Mouse (Mus musculus): ENCODE data around the gene Ift88. TPM values are rescaled to one million over a fixed set of nuclear protein-coding genes. Genes with fewer than 3 reads are reported as not detected.
A peak's percentile ranks its signal among the peaks of the same experiment; 100 is the strongest.

The Ift88 gene
- 21.1 and 23.1 TPM in 2 replicates for polyA plus RNA-seq (2015; fragmentation: Nextera tagmentation; extraction: Ambion mirVana)

DNA sequence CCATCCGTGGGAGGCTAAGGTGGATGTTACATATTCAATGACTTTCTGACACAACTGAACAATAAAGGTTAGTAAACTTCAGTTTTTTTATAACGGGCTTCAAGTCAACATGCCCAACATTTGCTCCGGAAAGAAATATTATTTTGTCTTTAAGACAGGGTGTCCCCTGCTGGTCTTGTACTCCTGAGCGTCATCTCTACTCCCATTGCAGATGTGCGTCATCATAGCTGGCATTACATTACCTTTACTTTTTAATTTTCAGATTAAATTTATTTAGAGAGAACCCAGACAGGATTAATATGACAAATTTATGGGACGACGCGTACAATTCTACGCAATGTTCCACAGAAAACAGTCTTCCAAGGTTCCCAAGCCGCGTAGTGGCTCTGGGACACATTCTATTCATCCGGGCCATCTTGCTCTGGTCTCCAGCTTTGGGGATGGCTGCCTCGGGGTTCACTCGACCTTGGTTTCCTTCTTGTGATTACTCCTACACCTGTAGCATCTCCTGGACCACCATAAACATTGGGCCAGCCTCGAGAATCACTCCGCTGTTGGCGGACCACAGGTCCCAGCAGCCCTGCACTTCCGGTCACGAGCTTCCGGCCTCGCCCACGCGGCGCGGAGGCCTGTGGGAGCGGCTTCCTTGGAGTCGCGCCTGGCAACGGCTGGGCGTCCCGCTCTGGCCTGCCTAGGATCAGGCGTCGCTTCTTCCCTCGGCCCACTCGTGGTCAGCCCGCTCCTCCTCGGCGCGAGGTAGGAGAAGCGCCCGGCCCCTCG is at the start of gene Ift88:
Gene Ift88, plus strand, starts transcription at position 631 of the 780 bp plus-strand sequence.
- 4% methylated on average over 42 of the region's 42 CpGs for WGBS
- Histone ChIP-seq H3K36me3 (no peaks in the 10 kb centered on the region), H3K4me1 (replicated peaks) (peaks cover 7% of the 10 kb centered on the region; the same call in 1 of the 2 replicates), H3K27ac (peak within 1 kb of the TSS; percentile 83), H3K9ac (peak within 1 kb of the TSS; percentile 88), H3K4me3 (peak within 1 kb of the TSS; percentile 95), H3K9me3 (no peaks in the 10 kb centered on the region), H3K27me3 (0 out of 2 replicates have a peak, but pooled peaks cover 5% of the 10 kb centered on the region), H3K4me2 (peak within 1 kb of the TSS; percentile 73)
- ATAC-seq (ENCODE audit: low FRiP score): peak; percentile 100

DNA sequence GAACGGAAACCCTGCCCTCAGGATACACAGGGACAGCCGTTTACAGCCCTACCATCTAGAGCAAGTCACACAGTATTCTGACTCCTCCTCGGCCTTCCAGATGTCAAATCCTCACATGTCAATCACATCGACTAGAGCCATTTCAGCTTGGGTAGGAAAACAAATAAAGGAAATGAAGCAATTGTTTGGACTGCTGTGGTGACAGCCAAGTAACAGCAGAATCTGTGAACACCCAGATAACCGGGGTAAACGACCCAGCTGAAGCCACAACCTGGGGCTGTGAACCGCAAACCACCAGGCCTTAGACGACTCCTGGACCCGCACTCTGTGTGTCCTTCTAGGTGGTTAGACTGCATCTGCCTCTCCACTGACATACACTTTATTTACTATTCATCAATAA is 48.7 kb upstream of the Ift88 start:
- Histone ChIP-seq H3K27me3 (0 out of 2 replicates have a peak, but pooled peaks cover 2% of the 10 kb centered on the region), H3K4me2 (no peak overlapping the region), H3K9me3 (no peaks in the 10 kb centered on the region), H3K27ac (no peak overlapping the region), H3K4me1 (replicated peaks) (no peaks in the 10 kb centered on the region), H3K36me3 (no peaks in the 10 kb centered on the region), H3K9ac (no peak overlapping the region), H3K4me3 (no peak overlapping the region)
- WGBS: 86% methylated on average over 9 of the region's 9 CpGs
- ATAC-seq (ENCODE audit: low FRiP score): no peak

DNA sequence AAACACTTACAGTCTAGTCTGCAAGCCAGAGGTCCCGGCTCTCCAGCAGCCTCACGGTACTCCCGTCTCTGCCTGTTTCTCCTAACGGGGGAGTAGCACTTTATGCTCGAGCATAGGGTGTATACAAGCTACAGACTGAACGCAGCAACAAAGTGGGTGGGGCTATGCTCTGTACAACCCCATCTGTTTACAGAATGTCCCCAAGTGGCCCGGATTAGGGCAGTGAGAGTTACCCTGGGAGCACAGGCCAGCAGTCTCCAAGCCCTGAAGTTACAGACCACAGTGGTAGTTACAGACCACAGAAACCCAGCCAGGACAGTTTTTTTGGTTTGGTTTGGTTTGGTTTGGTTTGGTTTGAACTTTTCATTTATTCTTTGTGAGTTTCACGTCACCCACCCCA is 47.8 kb upstream of the Ift88 start:
- Histone ChIP-seq H3K27ac (no peak overlapping the region), H3K4me3 (no peak overlapping the region), H3K9me3 (no peaks in the 10 kb centered on the region), H3K9ac (no peak overlapping the region), H3K4me1 (replicated peaks) (no peaks in the 10 kb centered on the region), H3K4me2 (no peak overlapping the region), H3K36me3 (no peaks in the 10 kb centered on the region), H3K27me3 (0 out of 2 replicates have a peak, but pooled peaks cover 2% of the 10 kb centered on the region)
- WGBS: 91% methylated on average over 8 of the region's 8 CpGs
- ATAC-seq (ENCODE audit: low FRiP score): no peak

DNA sequence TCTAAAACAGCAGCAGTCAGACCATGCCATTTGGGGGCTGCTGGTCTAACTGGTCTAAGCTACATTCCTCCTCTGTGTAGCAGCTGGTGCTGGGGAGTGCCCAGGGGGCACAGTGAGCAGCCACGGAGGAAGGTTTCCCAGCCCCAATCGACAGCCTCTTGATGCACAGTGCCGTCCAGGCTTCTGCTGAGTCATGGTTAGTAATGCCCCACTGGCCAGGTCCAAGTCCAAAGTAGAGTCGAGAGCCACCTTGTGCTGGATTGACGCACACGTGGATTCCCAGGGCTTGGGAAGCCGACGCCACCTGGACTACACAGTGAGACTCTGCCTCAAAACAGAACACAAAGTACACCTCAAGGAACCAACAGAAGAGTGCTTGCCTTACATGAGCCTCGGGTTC is 46.9 kb upstream of the Ift88 start:
- Histone ChIP-seq H3K4me3 (no peak overlapping the region), H3K9ac (no peak overlapping the region), H3K9me3 (no peaks in the 10 kb centered on the region), H3K4me2 (no peak overlapping the region), H3K27ac (no peak overlapping the region), H3K27me3 (no peaks in the 10 kb centered on the region), H3K4me1 (replicated peaks) (no peaks in the 10 kb centered on the region), H3K36me3 (no peaks in the 10 kb centered on the region)
- 80% methylated on average over 9 of the region's 9 CpGs for WGBS
- ATAC-seq (ENCODE audit: low FRiP score): no peak

DNA sequence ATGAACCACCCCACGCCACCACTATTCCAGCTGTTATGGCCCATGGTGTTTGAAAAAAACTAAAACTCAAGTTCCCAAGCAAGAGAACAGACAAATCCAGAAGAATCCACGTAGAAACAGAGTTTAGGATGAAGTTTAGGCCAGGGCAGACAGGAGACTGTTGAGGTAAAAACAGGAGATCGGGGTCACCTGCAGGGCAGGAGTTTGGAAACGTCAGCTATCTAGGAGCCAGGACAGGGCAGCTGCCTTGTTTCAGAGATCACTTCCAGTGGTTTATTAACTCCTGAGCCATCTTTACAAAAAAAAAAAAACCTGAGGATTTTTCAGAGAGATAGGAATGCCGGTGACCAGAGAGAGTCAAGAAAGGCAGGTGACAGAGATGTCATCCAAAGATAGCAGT is 46.3 kb upstream of the Ift88 start:
- WGBS: 90% methylated on average over 5 of the region's 5 CpGs
- Histone ChIP-seq H3K4me2 (no peak overlapping the region), H3K9me3 (no peaks in the 10 kb centered on the region), H3K9ac (no peak overlapping the region), H3K4me3 (no peak overlapping the region), H3K27me3 (no peaks in the 10 kb centered on the region), H3K27ac (no peak overlapping the region), H3K4me1 (replicated peaks) (no peaks in the 10 kb centered on the region), H3K36me3 (no peaks in the 10 kb centered on the region)
- no peak for ATAC-seq (ENCODE audit: low FRiP score)

DNA sequence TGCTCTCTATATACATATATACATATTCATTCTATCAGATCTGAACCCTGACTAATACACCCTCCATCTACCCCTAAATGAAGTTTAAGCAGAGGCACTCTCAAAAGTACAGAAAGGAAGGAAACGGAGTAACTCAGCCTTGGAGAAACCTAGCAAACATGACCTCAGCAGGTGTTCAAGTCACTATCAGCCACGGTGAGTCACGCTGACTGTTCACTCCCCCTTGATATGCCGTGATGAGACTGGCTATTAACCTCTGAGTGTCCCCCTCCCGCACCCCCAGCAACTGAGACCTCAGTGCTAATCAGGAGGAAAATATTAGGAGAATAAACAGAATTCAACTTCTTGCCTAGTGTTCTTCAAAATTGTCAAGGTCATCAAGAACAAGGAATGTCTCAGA is 38.2 kb upstream of the Ift88 start:
- ATAC-seq (ENCODE audit: low FRiP score): no peak
- no peaks in the 10 kb centered on the region for H3K27me3 ChIP-seq
- H3K9me3 ChIP-seq: no peaks in the 10 kb centered on the region
- no peak overlapping the region for H3K4me3 ChIP-seq
- 90% methylated on average over 5 of the region's 5 CpGs for WGBS
- H3K9ac ChIP-seq: no peak overlapping the region
- no peak overlapping the region for H3K4me2 ChIP-seq
- no peaks in the 10 kb centered on the region for H3K36me3 ChIP-seq
- H3K4me1 ChIP-seq (replicated peaks): no peaks in the 10 kb centered on the region
- no peak overlapping the region for H3K27ac ChIP-seq

DNA sequence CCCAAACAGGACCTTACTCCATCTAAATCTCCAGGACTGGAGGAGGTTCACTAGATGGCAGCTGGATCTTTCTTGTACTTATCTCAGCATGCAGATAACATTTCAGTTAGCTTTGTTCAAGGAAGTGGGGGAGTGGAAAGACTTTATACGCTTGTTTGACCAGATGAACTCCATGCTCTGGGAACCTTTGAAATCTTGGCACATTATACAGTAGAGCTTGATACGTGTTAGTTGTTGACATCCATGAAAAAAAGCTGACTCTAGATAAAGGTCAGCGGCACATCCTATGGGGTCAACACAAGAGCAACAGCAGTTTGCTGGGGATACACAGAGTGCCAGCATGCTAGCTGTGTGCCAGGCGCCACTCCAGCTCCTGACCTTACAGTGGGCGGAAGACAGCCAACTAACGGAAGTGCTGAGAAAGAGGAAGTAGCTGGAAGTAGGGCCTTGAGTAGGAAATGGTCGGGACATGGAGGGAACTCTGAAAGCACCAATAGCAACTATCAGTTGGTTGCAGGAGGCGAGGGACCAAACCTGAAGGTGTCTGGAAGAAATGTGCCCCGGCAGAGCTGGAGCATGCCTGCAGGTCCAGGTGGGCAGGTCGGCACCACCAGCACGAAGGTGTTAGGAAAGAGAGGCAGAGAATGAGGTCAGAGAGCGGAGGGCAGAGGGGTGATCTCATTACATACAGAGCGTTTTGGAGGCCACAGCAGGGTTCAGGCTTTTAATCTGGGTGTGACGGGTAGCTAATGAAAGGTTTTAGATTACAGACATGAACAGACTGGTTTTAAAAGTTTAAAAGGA is 36.9 kb upstream of the Ift88 start:
- Histone ChIP-seq H3K4me1 (replicated peaks) (no peaks in the 10 kb centered on the region), H3K9ac (no peak overlapping the region), H3K4me3 (no peak overlapping the region), H3K9me3 (no peaks in the 10 kb centered on the region), H3K27ac (no peak overlapping the region), H3K36me3 (no peaks in the 10 kb centered on the region), H3K4me2 (no peak overlapping the region), H3K27me3 (no peaks in the 10 kb centered on the region)
- no peak for ATAC-seq (ENCODE audit: low FRiP score)
- 75% methylated on average over 14 of the region's 14 CpGs for WGBS

DNA sequence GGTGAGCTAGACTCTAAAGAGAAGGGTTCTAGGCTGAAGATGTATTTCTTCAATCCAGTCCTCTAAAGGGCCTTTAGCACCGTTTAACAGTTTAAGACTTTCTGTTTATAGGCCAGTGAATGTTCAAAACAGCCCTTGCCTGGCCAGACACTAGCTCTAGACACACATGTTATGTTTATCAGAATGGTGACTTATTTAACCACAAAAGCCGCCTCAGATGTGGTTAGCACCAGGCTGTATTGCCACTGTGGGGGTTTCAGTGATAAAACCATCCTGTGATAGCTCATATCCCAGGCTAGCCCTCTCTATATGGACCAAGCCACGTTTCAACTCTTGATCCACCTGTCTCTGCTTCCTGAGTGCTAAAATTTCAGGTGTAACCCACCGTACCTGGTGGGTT is 32.2 kb upstream of the Ift88 start:
- 0 out of 2 replicates have a peak, but pooled peaks cover 1% of the 10 kb centered on the region for H3K27me3 ChIP-seq
- no peak overlapping the region for H3K9ac ChIP-seq
- no peak overlapping the region for H3K4me3 ChIP-seq
- H3K4me2 ChIP-seq: no peak overlapping the region
- H3K27ac ChIP-seq: no peak overlapping the region
- no peak for ATAC-seq (ENCODE audit: low FRiP score)
- H3K4me1 ChIP-seq (replicated peaks): no peaks in the 10 kb centered on the region
- 79% methylated on average over 4 of the region's 4 CpGs for WGBS
- H3K36me3 ChIP-seq: no peaks in the 10 kb centered on the region
- H3K9me3 ChIP-seq: no peaks in the 10 kb centered on the region

DNA sequence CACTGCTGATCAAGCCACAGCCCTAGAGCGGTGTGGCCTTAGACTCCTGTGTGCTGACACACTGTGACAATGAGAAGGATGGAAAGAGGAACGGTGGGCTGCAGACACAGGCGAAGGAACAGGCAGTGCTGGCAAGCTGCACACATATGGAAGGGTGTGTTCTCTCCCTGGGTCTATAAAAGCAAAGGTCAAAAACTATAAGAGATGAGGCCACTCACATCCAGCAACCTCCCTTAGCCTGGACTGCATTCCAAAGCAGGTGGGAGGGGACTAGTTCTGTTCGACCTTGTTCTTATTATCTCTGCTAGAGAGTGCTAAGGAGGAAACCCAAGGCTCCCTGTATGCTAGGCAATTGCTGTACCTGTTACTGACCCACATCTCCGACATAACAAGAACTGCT is 31.6 kb upstream of the Ift88 start:
- Histone ChIP-seq H3K4me1 (replicated peaks) (no peaks in the 10 kb centered on the region), H3K27ac (no peak overlapping the region), H3K4me3 (no peak overlapping the region), H3K27me3 (peaks cover 8% of the 10 kb centered on the region), H3K4me2 (no peak overlapping the region), H3K9me3 (no peaks in the 10 kb centered on the region), H3K9ac (no peak overlapping the region), H3K36me3 (no peaks in the 10 kb centered on the region)
- ATAC-seq (ENCODE audit: low FRiP score): no peak
- WGBS: 77% methylated on average over 5 of the region's 5 CpGs

DNA sequence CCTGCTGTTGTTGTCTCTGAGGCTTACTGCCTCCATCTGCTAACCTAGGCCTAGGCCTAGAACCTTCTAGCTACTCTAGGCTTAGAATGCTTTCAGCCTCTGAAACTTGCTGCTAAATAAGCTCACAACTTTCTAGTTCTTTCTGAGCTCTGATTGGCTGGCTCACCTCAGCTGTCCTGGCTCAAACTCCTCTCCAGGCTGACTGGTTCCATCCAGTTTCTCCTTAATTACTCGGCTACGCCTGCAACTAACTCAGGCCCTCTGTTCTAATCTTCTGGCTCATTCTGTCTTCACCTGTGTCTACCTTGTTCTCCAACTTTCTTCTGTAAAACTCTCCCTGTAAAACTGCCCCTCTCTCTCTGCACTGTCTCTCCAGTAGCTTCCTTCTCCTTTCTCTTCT is 28.4 kb upstream of the Ift88 start:
- no peak for ATAC-seq (ENCODE audit: low FRiP score)
- WGBS: 90% methylated on average over 2 of the region's 2 CpGs
- no peaks in the 10 kb centered on the region for H3K36me3 ChIP-seq
- H3K9me3 ChIP-seq: no peaks in the 10 kb centered on the region
- H3K27me3 ChIP-seq: peaks cover 12% of the 10 kb centered on the region
- H3K4me2 ChIP-seq: no peak overlapping the region
- peaks cover 5% of the 10 kb centered on the region for H3K4me1 ChIP-seq (replicated peaks)
- no peak overlapping the region for H3K4me3 ChIP-seq
- no peak overlapping the region for H3K9ac ChIP-seq
- H3K27ac ChIP-seq: no peak overlapping the region

DNA sequence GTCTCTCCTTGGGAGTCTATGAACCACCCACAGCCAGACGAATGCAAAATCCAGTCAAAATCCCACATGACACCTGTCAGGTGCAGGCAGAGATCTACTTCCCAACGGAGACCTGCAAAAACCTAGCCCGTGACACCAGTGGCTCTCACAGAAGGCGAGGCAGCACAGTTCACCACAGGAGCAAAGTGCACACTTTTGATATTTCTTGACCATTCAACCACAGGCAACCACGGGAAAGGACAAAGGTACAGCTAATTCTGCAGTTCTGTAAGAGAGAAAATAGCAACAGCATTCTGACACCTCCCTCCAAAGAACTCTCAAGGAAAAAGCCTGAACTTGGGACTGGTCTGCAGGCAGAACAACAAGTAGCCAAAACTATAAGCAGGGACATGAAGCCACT is 26.6 kb upstream of the Ift88 start:
- 93% methylated on average over 5 of the region's 5 CpGs for WGBS
- no peak overlapping the region for H3K9ac ChIP-seq

DNA sequence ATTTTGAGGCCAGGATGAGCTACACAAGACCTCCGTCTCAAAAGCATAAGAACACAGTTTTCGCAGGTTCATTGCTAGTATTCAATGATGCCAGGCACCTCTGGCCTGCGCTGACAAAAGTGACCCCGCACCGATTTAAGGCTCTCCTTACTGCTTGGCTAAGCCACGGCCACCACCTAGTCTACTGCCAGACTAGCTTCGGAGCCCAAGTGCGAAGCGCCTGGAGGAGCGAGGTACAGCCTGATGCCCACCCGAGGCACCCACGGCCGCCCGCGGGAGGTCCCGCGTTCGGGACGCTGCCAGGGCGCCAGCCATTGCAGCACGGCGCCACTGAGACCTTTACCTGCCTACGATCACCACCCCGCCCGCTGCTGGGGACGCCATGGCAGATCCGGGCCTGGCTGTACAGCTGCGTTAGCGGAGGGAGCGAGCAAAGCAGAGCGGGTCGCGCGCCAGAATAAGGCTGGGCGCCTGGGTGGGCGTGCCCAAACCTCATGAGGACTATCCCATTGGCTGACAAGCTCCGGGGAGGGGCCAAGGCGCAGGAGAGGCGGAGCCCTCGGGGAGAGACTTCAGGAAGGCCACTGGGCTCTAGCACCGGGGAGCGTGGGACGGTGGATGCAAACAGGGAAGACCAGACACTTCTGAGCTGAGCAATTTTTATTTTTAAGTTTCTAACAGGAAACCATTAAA is 25.7 kb upstream of the Ift88 start, which contains the start of gene Cryl1:
Gene Cryl1, minus strand, starts transcription at position 465 of the 693 bp plus-strand sequence.
- ATAC-seq (ENCODE audit: low FRiP score): peak; percentile 100
- Histone ChIP-seq H3K9me3 (no peaks in the 10 kb centered on the region), H3K36me3 (no peaks in the 10 kb centered on the region), H3K4me2 (peak within 1 kb of the TSS; percentile 71), H3K27me3 (peaks cover 12% of the 10 kb centered on the region), H3K4me1 (replicated peaks) (peaks cover 5% of the 10 kb centered on the region), H3K4me3 (peak within 1 kb of the TSS; percentile 61), H3K9ac (peak within 1 kb of the TSS; percentile 80), H3K27ac (0 out of 2 replicates have a peak within 1 kb of the TSS, but pooled peaks have one; percentile 40)
- WGBS: 2% methylated on average over 43 of the region's 43 CpGs

More for the DNA sequence above, 26.6 kb upstream of the Ift88 start:
- no peaks in the 10 kb centered on the region for H3K9me3 ChIP-seq
- H3K4me2 ChIP-seq: no peak overlapping the region
- H3K27me3 ChIP-seq: peaks cover 12% of the 10 kb centered on the region
- no peaks in the 10 kb centered on the region for H3K36me3 ChIP-seq
- ATAC-seq (ENCODE audit: low FRiP score): no peak
- no peak overlapping the region for H3K27ac ChIP-seq
- no peak overlapping the region for H3K4me3 ChIP-seq
- H3K4me1 ChIP-seq (replicated peaks): peaks cover 5% of the 10 kb centered on the region
